Mouse (Mus musculus) spleen, postnatal 4 days (tissue): ENCODE data around the gene Hsp90ab1.

Source experiments
- DNase-seq, 2 experiments: peaks; one replicate each; pipeline ENCODE4 v3.0.0; 2022; ENCODE audit warnings: low spot score in 2 of 2

Gene Hsp90ab1

DNA sequence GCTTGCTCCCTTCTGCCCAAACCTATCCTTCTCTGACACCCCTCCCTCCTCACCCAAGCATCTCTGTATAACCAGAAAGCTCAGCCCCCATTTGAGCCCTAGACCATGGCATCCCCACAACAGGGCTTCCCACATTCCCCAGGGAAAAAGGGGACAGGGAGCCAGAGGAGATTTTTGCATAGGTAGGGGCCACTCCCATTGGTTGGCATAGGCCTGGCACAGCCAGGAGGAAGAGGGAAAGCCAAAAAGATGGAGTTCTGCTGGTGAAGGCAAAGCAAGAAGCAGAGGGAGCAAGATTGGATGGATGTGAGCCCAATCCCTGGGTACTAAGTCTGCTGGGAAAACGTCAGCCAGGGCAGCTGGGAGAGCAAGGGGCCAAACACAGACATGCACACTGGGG, 30.0 kb downstream of the Hsp90ab1 start:
- no peak for DNase-seq

DNA sequence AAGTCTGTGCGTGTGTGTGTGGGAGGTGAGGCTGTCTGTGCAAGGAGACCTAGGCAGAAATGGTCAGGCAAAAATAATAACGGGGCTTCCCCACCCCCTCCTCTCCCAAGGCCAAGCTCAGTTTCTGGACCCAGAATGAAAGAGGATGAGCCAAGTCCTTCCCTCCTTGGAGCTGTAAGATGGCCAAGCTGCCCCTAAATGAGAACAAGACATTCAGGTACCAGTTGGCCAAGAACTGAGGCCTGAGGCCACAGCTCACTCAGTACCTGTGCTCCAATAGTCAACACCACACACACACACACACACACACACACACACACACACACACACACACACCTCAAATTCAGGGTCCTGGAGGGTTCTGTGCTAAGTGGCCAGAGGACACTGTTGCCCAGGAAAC, 30.4 kb downstream of the Hsp90ab1 start:
- no peak for DNase-seq

DNA sequence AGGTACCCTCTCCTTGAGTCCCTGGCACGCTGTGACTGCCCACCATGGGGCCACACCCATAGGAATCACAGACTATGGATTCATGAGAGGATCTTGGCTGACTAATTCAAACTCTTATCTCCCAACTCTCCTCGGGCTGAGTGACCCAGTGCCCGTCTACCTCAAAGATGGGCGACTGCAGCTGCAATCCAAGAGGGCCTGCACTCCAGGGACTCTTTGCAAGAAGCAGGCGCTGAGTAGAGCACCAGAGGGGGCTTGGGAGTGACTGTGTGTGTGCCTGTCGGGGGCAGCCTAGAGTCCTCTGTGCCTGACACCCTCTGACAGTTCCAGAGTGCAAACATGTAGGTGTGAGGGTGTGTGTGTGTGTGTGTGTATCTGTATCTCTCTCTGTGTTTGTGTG, 30.9 kb downstream of the Hsp90ab1 start:
- DNase-seq = no peak

DNA sequence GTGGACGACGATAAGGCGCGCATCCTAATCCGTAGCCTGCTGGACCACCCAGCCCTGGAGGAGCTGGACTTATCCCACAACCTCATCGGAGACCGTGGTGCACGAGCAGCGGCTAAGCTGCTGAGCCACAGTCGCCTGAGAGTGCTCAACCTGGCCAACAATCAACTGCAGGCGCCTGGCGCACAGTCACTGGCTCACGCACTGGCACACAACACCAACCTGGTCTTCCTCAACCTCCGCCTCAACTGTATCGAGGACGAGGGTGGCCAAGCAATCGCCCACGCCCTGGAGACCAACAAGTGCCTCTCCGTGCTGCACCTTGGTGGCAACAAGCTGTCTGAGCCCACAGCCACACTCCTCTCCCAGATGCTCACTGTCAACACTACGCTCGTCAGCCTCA, 33.4 kb downstream of the Hsp90ab1 start:
- no peak for DNase-seq

DNA sequence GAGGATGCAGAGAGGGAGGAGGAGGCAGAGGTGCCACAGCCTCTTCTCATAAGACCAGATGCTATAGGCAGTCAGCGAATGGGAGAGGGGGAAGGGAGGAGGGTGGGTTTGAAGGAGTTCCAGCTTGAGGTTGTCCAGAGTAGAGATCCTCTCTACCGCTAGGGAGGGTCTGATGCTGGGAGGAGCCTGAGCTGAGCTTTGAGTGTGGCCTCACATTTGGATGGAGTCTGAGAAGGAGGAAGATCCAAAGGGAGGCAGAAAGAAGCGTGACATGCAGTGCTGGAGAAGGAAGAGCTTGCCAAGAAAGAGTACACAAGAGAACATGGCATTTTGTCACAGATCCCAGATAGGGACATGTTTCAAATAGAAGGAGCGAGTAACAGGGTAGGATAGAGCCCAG, 34.7 kb downstream of the Hsp90ab1 start:
- DNase-seq = no peak

DNA sequence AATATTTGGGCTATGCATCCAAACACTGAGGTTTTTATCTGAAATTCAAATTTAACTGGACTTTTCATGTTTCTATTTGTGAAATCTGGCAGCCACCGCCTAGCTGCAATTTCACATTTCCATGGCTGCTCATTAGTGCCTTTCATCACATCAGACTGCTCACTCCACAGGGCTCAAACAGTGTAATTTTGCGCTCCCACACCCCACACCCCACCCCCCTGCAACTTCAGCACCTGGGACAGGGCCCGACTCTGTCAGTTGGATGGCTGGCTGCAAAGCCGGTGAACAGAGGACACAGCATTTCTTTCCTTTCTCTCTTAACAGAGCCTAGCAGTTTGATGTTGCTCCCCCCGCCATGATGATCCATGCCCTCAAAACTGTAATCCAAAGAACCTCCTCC, 36.8 kb downstream of the Hsp90ab1 start:
- DNase-seq = no peak

DNA sequence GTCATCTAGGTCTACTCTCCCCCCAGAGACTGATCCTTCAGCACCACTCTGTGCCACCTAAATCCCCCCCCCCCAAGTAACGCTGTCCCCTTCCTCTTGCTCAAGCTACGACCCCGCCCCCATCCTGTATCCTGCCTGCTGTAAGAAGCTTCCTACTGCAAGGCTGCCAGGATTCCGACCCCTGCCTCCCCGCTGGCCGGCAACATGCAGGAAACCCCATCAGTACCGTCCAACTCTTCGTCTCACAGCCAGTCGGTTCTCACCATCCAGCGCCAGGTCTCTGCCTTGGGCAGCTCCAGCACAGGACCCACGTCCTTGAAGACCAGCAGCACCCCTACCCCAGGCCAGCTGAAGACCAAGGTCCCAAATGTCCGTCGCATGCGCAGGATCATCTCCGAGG, 40.2 kb downstream of the Hsp90ab1 start:
- DNase-seq = no peak

DNA sequence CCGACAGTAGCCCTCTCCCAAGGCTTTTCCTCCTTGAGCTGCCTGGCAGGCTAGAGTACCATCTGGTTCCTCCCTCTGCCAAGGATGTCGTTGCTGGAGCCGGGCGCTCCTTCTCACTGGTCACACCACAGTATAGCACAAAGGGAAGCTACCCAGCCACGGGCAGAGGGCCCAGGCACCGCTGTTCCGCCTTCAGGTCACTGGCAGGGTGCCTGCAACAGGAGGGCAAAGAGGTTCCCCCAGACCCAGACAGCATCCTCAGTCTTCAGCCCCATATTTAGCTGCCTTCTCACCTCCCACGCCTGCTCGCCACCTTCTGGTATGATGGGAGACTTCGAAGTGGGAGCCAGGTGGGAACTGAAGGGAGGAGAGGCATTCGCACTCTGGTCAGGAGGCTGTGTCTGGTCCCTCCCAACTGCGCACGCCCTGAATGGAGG, 42.7 kb downstream of the Hsp90ab1 start:
- no peak for DNase-seq

DNA sequence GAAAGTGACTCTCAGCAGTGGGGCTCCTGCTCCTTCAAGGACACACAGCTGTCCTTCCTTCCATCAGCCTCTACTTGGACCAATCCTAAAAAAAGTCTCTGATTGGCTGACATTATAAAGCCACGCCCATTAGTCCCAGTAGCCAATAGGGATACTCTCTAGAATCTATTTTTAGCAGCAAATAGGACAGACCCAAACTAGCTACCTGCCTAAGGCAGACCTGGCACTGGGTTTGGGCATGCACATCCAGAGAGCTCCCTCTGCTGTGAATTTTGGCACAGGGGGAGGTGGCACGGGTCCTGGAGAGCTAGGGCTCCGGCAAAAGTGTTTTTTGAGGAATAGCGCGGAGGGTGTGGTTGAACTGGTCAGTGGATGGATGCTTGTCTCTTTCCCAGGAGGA, 46.5 kb downstream of the Hsp90ab1 start:
- DNase-seq = no peak

DNA sequence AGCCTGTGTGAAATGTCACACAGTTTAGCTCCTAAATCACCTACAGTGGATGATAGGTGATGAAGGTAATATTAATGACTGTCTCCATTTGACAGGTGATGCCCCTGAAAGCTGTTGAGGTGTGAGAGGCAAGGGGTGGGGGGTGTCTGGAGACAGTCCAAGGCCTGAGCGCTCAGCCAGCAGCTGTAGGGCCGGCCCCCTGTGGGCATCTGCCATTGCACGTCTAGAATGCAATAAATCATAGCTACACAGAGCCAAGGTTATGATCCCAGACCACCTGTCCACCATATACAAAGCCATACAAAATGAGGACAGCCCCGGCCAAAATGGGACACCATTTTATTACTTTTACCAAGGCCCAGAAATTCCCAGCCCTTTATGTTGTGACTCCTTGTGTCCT, 48.1 kb downstream of the Hsp90ab1 start:
- no peak for DNase-seq

DNA sequence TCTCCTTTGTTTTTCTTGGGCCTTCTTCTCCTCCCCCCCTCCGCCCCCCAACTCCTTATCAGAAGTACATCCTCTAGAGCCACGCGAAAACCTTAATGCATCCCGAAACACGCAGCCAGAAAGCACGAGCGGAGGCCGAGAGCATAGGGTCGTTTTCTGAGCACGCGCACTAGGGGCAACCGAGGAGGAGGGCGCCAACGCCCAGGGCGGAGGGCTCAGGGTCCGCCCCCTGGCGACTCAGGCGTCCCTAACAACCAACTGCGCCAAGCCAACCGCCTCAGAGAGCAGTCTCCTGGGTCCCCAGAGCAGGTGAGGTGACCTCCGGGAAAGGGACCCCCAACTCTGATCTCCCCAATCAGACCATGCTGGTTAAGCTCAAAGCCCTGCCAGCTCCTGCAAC, 49.8 kb downstream of the Hsp90ab1 start, which contains the start of gene Tcte1:
Gene Tcte1, plus strand, starts transcription at position 172 of the 400 bp plus-strand sequence.
- no peak for DNase-seq

DNA sequence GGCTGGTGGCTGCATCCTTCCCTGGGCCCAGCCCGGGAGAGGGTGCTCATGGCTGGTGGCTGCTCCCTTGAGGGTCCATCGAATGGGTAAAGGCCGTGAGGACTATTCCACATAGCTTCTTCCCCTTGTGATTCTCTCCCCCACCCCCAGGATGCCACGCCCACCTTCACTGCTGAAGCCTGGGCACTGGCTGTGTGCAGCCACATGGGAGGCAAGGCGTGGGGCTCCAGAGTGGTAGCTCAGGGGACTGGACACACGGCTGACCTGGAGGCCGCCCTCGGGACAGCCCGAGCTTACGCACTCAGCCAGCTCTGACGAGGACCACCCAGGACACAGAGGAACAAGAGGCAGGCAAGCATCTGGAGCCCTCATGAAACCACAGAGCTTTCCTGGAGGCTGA, 52.9 kb downstream of the Hsp90ab1 start:
- no peak for DNase-seq

DNA sequence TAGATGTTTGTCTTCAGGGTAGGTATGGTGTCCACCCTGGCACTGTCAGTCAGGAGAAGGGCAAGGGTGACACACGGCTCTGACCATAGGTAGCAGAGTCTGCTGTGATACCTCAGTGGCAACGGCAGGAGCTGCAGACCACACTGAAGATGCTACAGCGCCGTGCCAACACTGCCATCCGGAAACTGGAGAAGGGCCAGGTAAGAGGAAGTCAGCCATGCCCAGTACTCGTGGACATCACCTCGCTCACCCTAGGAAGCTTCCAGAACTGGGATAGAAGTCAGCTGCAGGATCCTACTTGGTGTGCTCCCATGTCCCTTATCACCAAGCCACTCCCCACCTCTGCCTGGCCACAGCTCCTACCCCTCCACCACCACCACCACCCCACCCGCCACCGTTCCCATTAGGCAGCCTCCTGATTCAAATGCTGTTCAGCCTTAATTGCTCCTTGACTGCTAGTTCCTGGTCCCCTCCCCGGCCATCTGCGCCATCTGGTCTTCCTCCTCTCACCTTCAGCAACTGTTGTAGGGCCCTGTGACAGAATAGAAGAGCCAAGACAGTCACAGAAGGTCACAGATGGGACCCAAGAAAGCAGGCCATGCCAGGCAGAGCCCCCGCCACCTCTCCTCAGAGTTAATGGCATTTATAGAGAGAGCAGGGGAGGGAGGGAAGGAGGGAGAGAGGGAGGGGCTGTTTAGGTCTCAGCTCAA, 54.1 kb downstream of the Hsp90ab1 start:
- no peak for DNase-seq
